Mouse (Mus musculus) ES-E14 (cell line): ENCODE data around the gene Ranbp2.

ENCODE experiments used
- CHD2 ChIP-seq: IDR thresholded peaks from 2 replicates; pipeline ENCODE4 v1.6.1; 2014; ENCODE audit warnings: mild to moderate bottlenecking, low read depth, low read length, inconsistent platforms
- HCFC1 ChIP-seq: IDR thresholded peaks from 2 replicates; pipeline ENCODE4 v1.6.1; 2012; ENCODE audit warnings: low read length, inconsistent platforms, borderline replicate concordance; ENCODE audit not compliant: insufficient read depth
- MAFK ChIP-seq: IDR thresholded peaks from 2 replicates; pipeline ENCODE4 v1.6.1; 2014; ENCODE audit warnings: mild to moderate bottlenecking, low read depth, low read length, inconsistent platforms; ENCODE audit not compliant: insufficient read depth
- ZC3H11A ChIP-seq: IDR thresholded peaks from 2 replicates; pipeline ENCODE4 v1.6.1; 2012; ENCODE audit warnings: low read depth, mild to moderate bottlenecking, inconsistent platforms, low read length, borderline replicate concordance

DNA sequence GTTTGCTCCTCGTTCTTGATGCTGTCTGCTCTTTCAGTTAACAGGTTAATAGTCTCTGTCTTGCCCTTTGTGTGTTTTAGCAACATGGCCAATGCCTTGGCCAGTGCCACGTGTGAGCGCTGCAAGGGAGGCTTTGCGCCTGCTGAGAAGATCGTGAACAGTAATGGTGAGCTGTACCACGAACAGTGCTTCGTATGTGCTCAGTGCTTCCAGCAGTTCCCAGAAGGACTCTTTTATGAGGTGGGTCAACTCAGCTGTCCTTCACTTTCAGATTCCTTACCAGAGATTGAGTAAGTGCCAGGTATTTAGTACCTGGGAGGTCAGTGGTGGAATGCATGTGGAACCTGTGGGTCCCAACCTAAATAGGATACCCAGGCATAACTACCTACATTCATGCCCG lies 47.8 kb upstream of the Ranbp2 start:
- TF ChIP-seq ZC3H11A (no peak), HCFC1 (no peak), CHD2 (no peak), MAFK (no peak)
